Mouse (Mus musculus): Measurements from ENCODE around the gene Epp13. TPM values are rescaled to one million over a fixed set of nuclear protein-coding genes. Genes with fewer than 3 reads are reported as not detected.

Gene Epp13
- 0.54 TPM for polyA plus RNA-seq (2014; fragmentation: Illumina TruSeq; extraction: RNeasy Lipid Tissue Mini Kit (QIAGEN cat#74804))

DNA sequence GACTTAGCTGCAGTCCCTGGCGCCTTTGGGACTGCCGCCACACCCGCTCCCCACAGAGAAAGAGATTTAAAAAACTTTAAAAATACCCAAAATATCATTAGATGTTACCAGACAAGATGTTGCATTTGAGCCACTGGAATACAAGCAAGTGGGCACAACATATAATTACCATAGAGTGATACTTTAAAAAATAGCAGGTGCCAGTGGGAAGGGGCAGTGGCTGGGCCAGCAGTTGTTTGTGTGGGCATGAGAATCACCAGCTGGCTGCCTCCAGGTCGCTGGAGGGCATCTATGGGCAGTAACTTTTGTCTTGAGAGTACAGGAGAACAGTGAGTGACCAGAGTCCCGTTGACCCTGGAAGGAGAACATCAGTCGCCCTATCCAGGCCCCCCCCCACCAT, at the start of gene Epp13:
TSS of gene Epp13 (plus strand) at position 301 of the 400 bp plus-strand sequence.

GRCm38 (mm10) chr7:6221978-6222377, 30.5 kb upstream of the Epp13 start, which contains the start of gene Zscan5b:
Gene Zscan5b (plus strand): TSS chr7:6222278.

DNA sequence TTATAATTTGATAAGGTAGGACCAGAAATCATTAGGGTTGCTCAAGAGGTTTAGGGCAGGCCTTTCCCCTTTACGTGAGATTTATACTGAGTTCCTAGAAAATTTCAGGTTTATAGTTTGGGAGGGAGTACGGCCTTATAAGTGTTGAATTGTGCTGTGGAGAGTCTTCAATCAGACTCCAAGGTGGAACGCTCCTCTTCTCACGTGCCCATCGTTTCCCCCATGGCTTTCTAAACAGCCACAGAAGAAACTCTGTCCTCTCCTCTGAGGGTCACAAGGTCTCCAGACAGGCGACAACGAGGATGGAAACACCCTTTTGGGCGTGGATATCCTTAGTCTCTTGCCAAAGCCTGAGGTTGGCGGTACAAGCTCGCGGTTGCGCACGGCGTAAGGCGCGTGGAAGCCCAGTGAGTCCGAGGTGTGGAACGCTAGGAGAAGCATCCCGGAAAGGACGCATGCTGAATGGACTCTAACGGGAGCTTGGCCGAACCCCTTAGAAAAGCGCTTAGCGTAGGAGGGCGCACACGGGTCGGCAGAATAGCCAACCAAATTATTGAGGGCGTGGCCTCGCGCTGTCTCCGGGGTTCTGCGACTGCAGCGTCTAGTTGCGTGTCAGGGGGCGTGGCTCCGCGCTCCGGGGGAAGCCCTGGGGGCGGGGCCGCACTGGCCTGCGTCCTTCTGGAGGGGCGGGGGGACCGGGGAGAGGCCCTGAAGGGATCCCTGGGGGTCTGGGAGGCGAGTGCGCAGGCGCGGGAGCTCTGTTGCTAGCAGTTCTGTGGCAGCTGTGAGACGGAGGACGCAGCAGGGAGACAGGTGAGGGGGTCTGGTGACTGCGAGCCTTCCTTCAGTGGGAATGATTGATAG, 33.6 kb downstream of the Epp13 start, which contains the start of gene Zfp667:
TSS of gene Zfp667 (plus strand) at position 738 of the 864 bp plus-strand sequence.

GRCm38 (mm10) chr7:6331233-6331956, 78.9 kb downstream of the Epp13 start, which contains the start of gene Zfp583:
Gene Zfp583 (minus strand): TSS chr7:6331285.

Other genes with a start within 250 kb of the Epp13 start
- gene Vmn1r65, start 241.7 kb upstream of the Epp13 start, polyA plus RNA-seq (2014; fragmentation: Illumina TruSeq; extraction: RNeasy Lipid Tissue Mini Kit (QIAGEN cat#74804)) = not detected
- 2.6 TPM for gene Nlrp4c, start 207.5 kb upstream of the Epp13 start, polyA plus RNA-seq (2014; fragmentation: Illumina TruSeq; extraction: RNeasy Lipid Tissue Mini Kit (QIAGEN cat#74804))
- gene Zfp787, start 96.7 kb upstream of the Epp13 start, polyA plus RNA-seq (2014; fragmentation: Illumina TruSeq; extraction: RNeasy Lipid Tissue Mini Kit (QIAGEN cat#74804)) = 7.2 TPM
- 7.1 TPM for gene Zfp444, start 80.5 kb upstream of the Epp13 start, polyA plus RNA-seq (2014; fragmentation: Illumina TruSeq; extraction: RNeasy Lipid Tissue Mini Kit (QIAGEN cat#74804))
- gene Galp, start 55.6 kb upstream of the Epp13 start, polyA plus RNA-seq (2014; fragmentation: Illumina TruSeq; extraction: RNeasy Lipid Tissue Mini Kit (QIAGEN cat#74804)) = not detected
- gene Zscan5b, start 30.4 kb upstream of the Epp13 start, polyA plus RNA-seq (2014; fragmentation: Illumina TruSeq; extraction: RNeasy Lipid Tissue Mini Kit (QIAGEN cat#74804)) = not detected
- 19.4 TPM for gene Zfp667, start 33.9 kb downstream of the Epp13 start, polyA plus RNA-seq (2014; fragmentation: Illumina TruSeq; extraction: RNeasy Lipid Tissue Mini Kit (QIAGEN cat#74804))
- 18.5 TPM for gene Zfp583, start 78.6 kb downstream of the Epp13 start, polyA plus RNA-seq (2014; fragmentation: Illumina TruSeq; extraction: RNeasy Lipid Tissue Mini Kit (QIAGEN cat#74804))
- 1.7 TPM for gene Gm3854, start 91.0 kb downstream of the Epp13 start, polyA plus RNA-seq (2014; fragmentation: Illumina TruSeq; extraction: RNeasy Lipid Tissue Mini Kit (QIAGEN cat#74804))
- gene Zfp78, start 110.6 kb downstream of the Epp13 start, polyA plus RNA-seq (2014; fragmentation: Illumina TruSeq; extraction: RNeasy Lipid Tissue Mini Kit (QIAGEN cat#74804)) = 7.6 TPM
- 10.3 TPM for gene Zfp28, start 130.6 kb downstream of the Epp13 start, polyA plus RNA-seq (2014; fragmentation: Illumina TruSeq; extraction: RNeasy Lipid Tissue Mini Kit (QIAGEN cat#74804))
- gene Smim17, start 146.0 kb downstream of the Epp13 start, polyA plus RNA-seq (2014; fragmentation: Illumina TruSeq; extraction: RNeasy Lipid Tissue Mini Kit (QIAGEN cat#74804)) = not detected
- gene Gm20715, start 157.6 kb downstream of the Epp13 start, polyA plus RNA-seq (2014; fragmentation: Illumina TruSeq; extraction: RNeasy Lipid Tissue Mini Kit (QIAGEN cat#74804)) = not detected
- gene Olfr1344, start 186.0 kb downstream of the Epp13 start, polyA plus RNA-seq (2014; fragmentation: Illumina TruSeq; extraction: RNeasy Lipid Tissue Mini Kit (QIAGEN cat#74804)) = not detected
- gene Olfr1336, start 203.5 kb downstream of the Epp13 start, polyA plus RNA-seq (2014; fragmentation: Illumina TruSeq; extraction: RNeasy Lipid Tissue Mini Kit (QIAGEN cat#74804)) = not detected
- not detected for gene Olfr1346, start 214.4 kb downstream of the Epp13 start, polyA plus RNA-seq (2014; fragmentation: Illumina TruSeq; extraction: RNeasy Lipid Tissue Mini Kit (QIAGEN cat#74804))
- not detected for gene Olfr5, start 234.2 kb downstream of the Epp13 start, polyA plus RNA-seq (2014; fragmentation: Illumina TruSeq; extraction: RNeasy Lipid Tissue Mini Kit (QIAGEN cat#74804))
- not detected for gene Olfr1347, start 247.0 kb downstream of the Epp13 start, polyA plus RNA-seq (2014; fragmentation: Illumina TruSeq; extraction: RNeasy Lipid Tissue Mini Kit (QIAGEN cat#74804))

Measured in ovary, adult 10 weeks (tissue).